ENCODE assay signal across 13 mouse cellular contexts in genomic region chr9:59033492-59033891, GRCm38 (mm10). TPM values are rescaled to one million over a fixed set of nuclear protein-coding genes. Genes with fewer than 3 reads are reported as not detected.
A peak's percentile ranks its signal among the peaks of the same experiment; 100 is the strongest.
DNase-seq lines count a peak whose midpoint lies in the region; ATAC-seq and TF ChIP-seq lines count a peak whose summit lies in the region.
"Had no signal": no experiment of that assay in that cellular context is flagged by ENCODE, and none has a peak within 500 bp of the region (broad histone marks: within the 10 kb centered on the region; RNA-seq: fewer than 3 reads in every experiment).

No protein-coding gene starts in this region.

- no peaks in the 10 kb centered on the region for H3K79me2 ChIP-seq in CH12.LX (replicated peaks; ENCODE audit: control insufficient read depth, extremely low read depth, insufficient read depth, poor library complexity, severe bottlenecking)

- no peak for ATAC-seq in intestine, embryonic 14.5 days (replicated peaks; ENCODE audit: low FRiP score, low TSS enrichment, low read depth)
- ATAC-seq in intestine, embryonic 16.5 days, result no peak
- ATAC-seq in embryonic facial prominence, embryonic 14.5 days (ENCODE audit: low read depth), result no peak
- no peak for ATAC-seq in limb, embryonic 14.5 days (ENCODE audit: low FRiP score, low read depth)

- H3K4me2 ChIP-seq in intestine, embryonic 14.5 days (ENCODE audit: low read length), result peak overlapping the region; percentile 86; the same call in 1 of the 2 replicates
- no peak overlapping the region for H3K4me2 ChIP-seq in intestine, embryonic 16.5 days (ENCODE audit: low read depth, low read length)
- no peak overlapping the region for H3K4me2 ChIP-seq in CH12.LX (ENCODE audit: insufficient read depth, low read depth, poor library complexity, severe bottlenecking)
- H3K4me2 ChIP-seq in embryonic facial prominence, embryonic 14.5 days (ENCODE audit: low read depth, low read length), result peak overlapping the region; percentile 83
- no peak overlapping the region; the same call in 1 of the 2 replicates for H3K4me2 ChIP-seq in limb, embryonic 14.5 days (replicated peaks; ENCODE audit: low read depth, low read length, severe bottlenecking)
- H3K4me2 ChIP-seq: liver, embryonic 15.5 days had no signal

- no peak for DNase-seq in intestine, embryonic 14.5 days (ENCODE audit: low spot score)
- DNase-seq in CH12.LX (ENCODE audit: extremely low read depth), result no peak
- no peak for DNase-seq in embryonic facial prominence, embryonic 14.5 days (ENCODE audit: low spot score)
- no peak for DNase-seq in limb, embryonic 14.5 days (ENCODE audit: low spot score)
- DNase-seq in adrenal gland, postnatal 10 days, result no peak
- no peak for DNase-seq in layer of hippocampus, adult 18-20 months (ENCODE audit: low spot score in 2 of 2)
- no peak for DNase-seq in adrenal gland, adult (ENCODE audit: inconsistent age in 2 of 2, low spot score in 1 of 2)
- DNase-seq: gastrocnemius, postnatal 10 days; heart, postnatal 14 days; kidney, postnatal 25 days; thymus, postnatal 4 days had no signal

- no peak overlapping the region for H3K9ac ChIP-seq in intestine, embryonic 14.5 days (ENCODE audit: low read length)
- no peak overlapping the region for H3K9ac ChIP-seq in intestine, embryonic 16.5 days (ENCODE audit: low read depth, low read length)
- H3K9ac ChIP-seq in CH12.LX (ENCODE audit: insufficient read depth, low read depth), result no peak overlapping the region
- no peak overlapping the region for H3K9ac ChIP-seq in embryonic facial prominence, embryonic 14.5 days (ENCODE audit: low read depth, low read length)
- H3K9ac ChIP-seq in limb, embryonic 14.5 days (ENCODE audit: low read depth, low read length, severe bottlenecking), result no peak overlapping the region
- H3K9ac ChIP-seq: liver, embryonic 15.5 days had no signal

- 0 out of 2 replicates have a peak, but pooled peaks cover 2% of the 10 kb centered on the region for H3K36me3 ChIP-seq in intestine, embryonic 14.5 days (ENCODE audit: control insufficient read depth, insufficient read depth, low read length)
- no peaks in the 10 kb centered on the region for H3K36me3 ChIP-seq in intestine, embryonic 16.5 days (ENCODE audit: control insufficient read depth, insufficient read depth, low read length)
- no peaks in the 10 kb centered on the region for H3K36me3 ChIP-seq in CH12.LX (replicated peaks in 1 of 2; ENCODE audit: control insufficient read depth in 1 of 2, insufficient read depth in 1 of 2, low read length in 1 of 2)
- H3K36me3 ChIP-seq in embryonic facial prominence, embryonic 14.5 days (ENCODE audit: control insufficient read depth, insufficient read depth, low read length), result no peaks in the 10 kb centered on the region
- H3K36me3 ChIP-seq in limb, embryonic 14.5 days (ENCODE audit: control insufficient read depth, insufficient read depth, low read length), result peaks cover 4% of the 10 kb centered on the region; the same call in 1 of the 2 replicates
- H3K36me3 ChIP-seq: liver, embryonic 15.5 days had no signal

- peaks cover 2% of the 10 kb centered on the region; the same call in 1 of the 2 replicates for H3K9me3 ChIP-seq in intestine, embryonic 14.5 days (ENCODE audit: control insufficient read depth, low read length)
- H3K9me3 ChIP-seq in intestine, embryonic 16.5 days (ENCODE audit: control insufficient read depth, low read length), result no peaks in the 10 kb centered on the region
- H3K9me3 ChIP-seq in CH12.LX (replicated peaks; ENCODE audit: low read length), result peaks cover 3% of the 10 kb centered on the region
- 0 out of 2 replicates have a peak, but pooled peaks cover 9% of the 10 kb centered on the region for H3K9me3 ChIP-seq in embryonic facial prominence, embryonic 14.5 days (ENCODE audit: control insufficient read depth, low read length)
- H3K9me3 ChIP-seq in limb, embryonic 14.5 days (ENCODE audit: control insufficient read depth, low read length), result peaks cover 4% of the 10 kb centered on the region; the same call in 1 of the 2 replicates
- H3K9me3 ChIP-seq: liver, embryonic 15.5 days had no signal

- H3K27ac ChIP-seq in intestine, embryonic 14.5 days (ENCODE audit: low read depth), result no peak overlapping the region
- no peak overlapping the region for H3K27ac ChIP-seq in intestine, embryonic 16.5 days (ENCODE audit: low read length)
- H3K27ac ChIP-seq in CH12.LX (ENCODE audit: insufficient read depth, low read depth), result no peak overlapping the region
- no peak overlapping the region for H3K27ac ChIP-seq in embryonic facial prominence, embryonic 14.5 days (replicated peaks; ENCODE audit: low read depth, low read length)
- no peak overlapping the region for H3K27ac ChIP-seq in limb, embryonic 14.5 days (replicated peaks; ENCODE audit: low read depth, low read length)
- H3K27ac ChIP-seq: liver, embryonic 15.5 days had no signal

- TF ChIP-seq CTCF in CH12.LX (conservative IDR thresholded peaks at IDR 0.05 in 1 of 2, IDR thresholded peaks at IDR 0.05 in 1 of 2; ENCODE audit: low read depth in 2 of 2, low read length in 2 of 2), result no peak

- in situ Hi-C loops in CH12.LX (cut with MboI; ENCODE audit: low pct_ligation_motif_present, low pct_unique_long_range_greater_than_20kb, low sequenced_read_pairs), result no loop called here

- dilution Hi-C loops in CH12.LX (cut with MboI; ENCODE audit: extremely low pct_ligation_motif_present, extremely low pct_unique_long_range_greater_than_20kb, low sequenced_read_pairs), result no loop called here

- peaks cover 19% of the 10 kb centered on the region for H3K4me1 ChIP-seq in intestine, embryonic 14.5 days (replicated peaks; ENCODE audit: control insufficient read depth, insufficient read depth, low read length)
- peaks cover 9% of the 10 kb centered on the region; the same call in 1 of the 2 replicates for H3K4me1 ChIP-seq in intestine, embryonic 16.5 days (ENCODE audit: control insufficient read depth, insufficient read depth, low read length)
- peaks cover 0 to 9% of the 10 kb centered on the region in 2 experiments; a peak in 1 of 4 replicates for H3K4me1 ChIP-seq in CH12.LX (ENCODE audit: control insufficient read depth in 1 of 2, insufficient read depth in 2 of 2)
- peaks cover 14% of the 10 kb centered on the region for H3K4me1 ChIP-seq in embryonic facial prominence, embryonic 14.5 days (ENCODE audit: control insufficient read depth, insufficient read depth, low read length)
- peaks cover 17% of the 10 kb centered on the region for H3K4me1 ChIP-seq in limb, embryonic 14.5 days (ENCODE audit: control insufficient read depth, insufficient read depth, low read length)
- H3K4me1 ChIP-seq: liver, embryonic 15.5 days had no signal

- TF ChIP-seq RAD21 in CH12.LX (IDR thresholded peaks at IDR 0.05; ENCODE audit: low read depth, low read length), result no peak

- TF ChIP-seq POLR2A in CH12.LX (IDR thresholded peaks at IDR 0.05; ENCODE audit: low read depth, low read length), result no peak
- no peak for TF ChIP-seq POLR2A in limb, embryonic 14.5 days (IDR thresholded peaks at IDR 0.05; ENCODE audit: borderline replicate concordance, extremely low read depth, insufficient read depth, insufficient read length)

- TF ChIP-seq EP300 in CH12.LX (IDR thresholded peaks at IDR 0.05; ENCODE audit: low read length), result no peak

- 44% methylated on average over 3 of the region's 3 CpGs for WGBS in intestine, embryonic 14.5 days
- WGBS in intestine, embryonic 16.5 days, result 51% methylated on average over 3 of the region's 3 CpGs
- WGBS in embryonic facial prominence, embryonic 14.5 days, result 49% methylated on average over 3 of the region's 3 CpGs
- 49% methylated on average over 3 of the region's 3 CpGs for WGBS in limb, embryonic 14.5 days

- H3K27me3 ChIP-seq in intestine, embryonic 14.5 days (replicated peaks; ENCODE audit: control insufficient read depth, insufficient read depth, low read length), result no peaks in the 10 kb centered on the region
- no peaks in the 10 kb centered on the region for H3K27me3 ChIP-seq in intestine, embryonic 16.5 days (replicated peaks; ENCODE audit: control insufficient read depth, insufficient read depth, low read length)
- H3K27me3 ChIP-seq in CH12.LX (replicated peaks), result no peaks in the 10 kb centered on the region
- H3K27me3 ChIP-seq in embryonic facial prominence, embryonic 14.5 days (replicated peaks; ENCODE audit: control insufficient read depth, insufficient read depth, low read length), result no peaks in the 10 kb centered on the region
- H3K27me3 ChIP-seq in limb, embryonic 14.5 days (ENCODE audit: control insufficient read depth, insufficient read depth, low read length), result no peaks in the 10 kb centered on the region

- H3K4me3 ChIP-seq in intestine, embryonic 14.5 days (ENCODE audit: low read depth, low read length), result no peak overlapping the region
- no peak overlapping the region for H3K4me3 ChIP-seq in intestine, embryonic 16.5 days (ENCODE audit: low read length)
- H3K4me3 ChIP-seq in CH12.LX (replicated peaks in 1 of 3; ENCODE audit: low read depth in 2 of 3, low read length in 2 of 3, poor library complexity in 1 of 3), result no peak overlapping the region
- H3K4me3 ChIP-seq in embryonic facial prominence, embryonic 14.5 days (ENCODE audit: low read depth, low read length), result no peak overlapping the region
- 0 out of 2 replicates have a peak overlapping the region, but pooled peaks have one; percentile 11 for H3K4me3 ChIP-seq in limb, embryonic 14.5 days (replicated peaks; ENCODE audit: low read length)
- H3K4me3 ChIP-seq: liver, embryonic 15.5 days had no signal

TF ChIP-seq in CH12.LX, 34 proteins besides CTCF, POLR2A, EP300 and RAD21:
- TF ChIP-seq MAZ (IDR thresholded peaks at IDR 0.05; ENCODE audit: low read depth, low read length) (no peak), MAFK (IDR thresholded peaks at IDR 0.05; ENCODE audit: insufficient replicate concordance, low read length) (peak; percentile 86)

RNA-seq across cellular contexts. Expression of gene Neo1, which starts 2.7 kb away (rescaled TPM):
- polyA plus RNA-seq in intestine, embryonic 14.5 days (2014; fragmentation: Nextera tagmentation; extraction: Ambion mirVana), result 37.6 and 41.5 TPM in 2 replicates
- 11.2 and 17.3 TPM in 2 replicates for polyA plus RNA-seq in intestine, embryonic 16.5 days (2015; fragmentation: Nextera tagmentation; extraction: Ambion mirVana)
- total RNA-seq in CH12.LX (2012; rRNA removed), result 0.76 and 0.85 TPM in 2 replicates
- total RNA-seq in CH12.LX (2014; rRNA removed), result 1.4 and 1.5 TPM in 2 replicates
- polyA plus RNA-seq in CH12.LX (2012; ENCODE audit: insufficient read length, low read depth), result 1.5 and 2.1 TPM in 2 replicates
- polyA plus RNA-seq in embryonic facial prominence, embryonic 14.5 days (2014; fragmentation: Nextera tagmentation; extraction: Ambion mirVana), result 43.1 and 48.9 TPM in 2 replicates
- 83.5 and 95.9 TPM in 2 replicates for polyA plus RNA-seq in limb, embryonic 14.5 days (2012; rRNA removed)
- polyA plus RNA-seq in limb, embryonic 14.5 days (2014; fragmentation: Nextera tagmentation; extraction: Ambion mirVana), result 57.1 and 63.9 TPM in 2 replicates
- 10 to 100 TPM; 46.1 to 58.6 TPM for total RNA-seq in adrenal gland, postnatal 10 days (2021)
- total RNA-seq in layer of hippocampus, adult 18-20 months (2021), result 10 to 100 TPM; 68.9 to 76.6 TPM

Comparison
In these comparisons a context has a peak if more than half of its experiments do, and no peak if none do; other contexts are left out.
1. H3K4me2 ChIP-seq: peak in intestine, embryonic 14.5 days (single experiment) and embryonic facial prominence, embryonic 14.5 days (single experiment); none in intestine, embryonic 16.5 days (single experiment), CH12.LX (single experiment) and limb, embryonic 14.5 days (single experiment).